In the genomic region with DNA sequence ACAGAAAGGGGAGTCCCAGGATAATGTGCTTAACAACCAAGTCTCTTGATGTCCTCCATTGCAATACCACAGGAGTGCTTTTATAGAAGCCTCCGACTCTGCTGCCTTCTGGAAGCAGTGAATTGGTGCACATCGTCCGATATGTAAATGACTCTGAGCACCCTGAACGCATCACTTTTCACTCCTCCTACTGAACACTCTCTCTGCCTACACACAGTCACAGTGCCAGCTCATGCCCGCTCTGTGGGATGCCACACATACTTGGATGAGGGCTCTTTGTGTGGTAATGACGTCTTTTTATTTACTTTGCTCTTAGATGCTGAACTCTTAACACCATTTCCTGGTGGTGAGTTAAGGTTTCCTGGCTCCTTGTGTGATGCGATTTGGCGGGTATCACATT, we compare ENCODE assay signal across 20 mouse cellular contexts. TPM values are rescaled to one million over a fixed set of nuclear protein-coding genes. Genes with fewer than 3 reads are reported as not detected.
DNase-seq lines count a peak whose midpoint lies in the region; ATAC-seq and TF ChIP-seq lines count a peak whose summit lies in the region.
"Had no signal": no experiment of that assay in that cellular context is flagged by ENCODE, and none has a peak within 500 bp of the region (broad histone marks: within the 10 kb centered on the region; RNA-seq: fewer than 3 reads in every experiment).

No protein-coding gene starts in this region.

- no peak for TF ChIP-seq CTCF in lung, embryonic 14.5 days (IDR thresholded peaks at IDR 0.05; ENCODE audit: low read depth)
- no peak for TF ChIP-seq CTCF in lung, adult 2 months (IDR thresholded peaks at IDR 0.05; ENCODE audit: insufficient read depth, low read length)

- no peak; the same call in 1 of the 2 replicates for ATAC-seq in lung, embryonic 14.5 days (ENCODE audit: insufficient read depth)
- ATAC-seq in inflammation-experienced regulatory T-cells, adult 6 months, result no peak
- ATAC-seq in hindbrain, embryonic 11.5 days (ENCODE audit: low FRiP score), result no peak

- no peaks in the 10 kb centered on the region for H3K27me3 ChIP-seq in lung, embryonic 14.5 days (ENCODE audit: insufficient read depth, low read length)
- H3K27me3 ChIP-seq in hindbrain, embryonic 11.5 days (ENCODE audit: control insufficient read depth, insufficient read depth, low read length), result no peaks in the 10 kb centered on the region
- H3K27me3 ChIP-seq: megakaryocyte, embryonic 14.5 days had no signal

- no peaks in the 10 kb centered on the region for H3K4me1 ChIP-seq in lung, embryonic 14.5 days (ENCODE audit: insufficient read depth)
- no peaks in the 10 kb centered on the region for H3K4me1 ChIP-seq in lung, adult 2 months (ENCODE audit: control insufficient read depth, insufficient read depth, low read length)
- no peaks in the 10 kb centered on the region for H3K4me1 ChIP-seq in hindbrain, embryonic 11.5 days (replicated peaks; ENCODE audit: control insufficient read depth, insufficient read depth, low read length)
- H3K4me1 ChIP-seq: megakaryocyte, embryonic 14.5 days had no signal

- H3K27ac ChIP-seq in lung, embryonic 14.5 days (ENCODE audit: low read depth), result no peak overlapping the region
- no peak overlapping the region for H3K27ac ChIP-seq in hindbrain, embryonic 11.5 days (ENCODE audit: low read depth, low read length)

- no peak overlapping the region for H3K4me3 ChIP-seq in lung, embryonic 14.5 days (ENCODE audit: low read depth, low read length)
- H3K4me3 ChIP-seq in lung, adult 2 months (replicated peaks; ENCODE audit: extremely low read depth, low read depth, low read length), result no peak overlapping the region
- no peak overlapping the region for H3K4me3 ChIP-seq in hindbrain, embryonic 11.5 days (ENCODE audit: low read depth, low read length)
- H3K4me3 ChIP-seq: megakaryocyte, embryonic 14.5 days had no signal

- no peak overlapping the region for H3K9ac ChIP-seq in lung, embryonic 14.5 days
- no peak overlapping the region for H3K9ac ChIP-seq in hindbrain, embryonic 11.5 days (ENCODE audit: low read depth, low read length)

- intact Hi-C loops in left cerebral cortex, postnatal 14 days (cut with DNase I), result no loop called here

- WGBS in lung, embryonic 14.5 days, result 60% methylated on average over 8 of the region's 8 CpGs
- 49% methylated on average over 8 of the region's 8 CpGs for WGBS in lung, adult 2 months
- WGBS in hindbrain, embryonic 11.5 days, result 78% methylated on average over 8 of the region's 8 CpGs

- no peak for TF ChIP-seq POLR2A in lung, adult 2 months (IDR thresholded peaks at IDR 0.05; ENCODE audit: borderline replicate concordance, extremely low read depth, low read depth, low read length)

- H3K36me3 ChIP-seq in lung, embryonic 14.5 days (ENCODE audit: insufficient read depth), result no peaks in the 10 kb centered on the region
- no peaks in the 10 kb centered on the region for H3K36me3 ChIP-seq in hindbrain, embryonic 11.5 days (ENCODE audit: control insufficient read depth, insufficient read depth, low read length)

- DNase-seq in lung, embryonic 14.5 days, result peak; percentile 35
- no peak for DNase-seq in lung, adult 2 months
- DNase-seq in frontal cortex, postnatal 14 days (ENCODE audit: low spot score in 2 of 2), result peak; percentile 8 to 16
- DNase-seq in left cerebral cortex, postnatal 14 days (ENCODE audit: low spot score in 2 of 2), result peak; percentile 24 to 52
- peak; percentile 51 to 75 for DNase-seq in right cerebral cortex, postnatal 36 days (ENCODE audit: low spot score in 2 of 2)
- DNase-seq in MN1 (ENCODE audit: low spot score), result no peak
- DNase-seq in hindbrain, embryonic 11.5 days (ENCODE audit: low spot score), result no peak
- DNase-seq: cerebellum, adult 9-11 months; heart, postnatal 14 days; kidney, postnatal 25 days; liver had no signal

- H3K4me2 ChIP-seq in lung, embryonic 14.5 days, result no peak overlapping the region
- no peak overlapping the region for H3K4me2 ChIP-seq in hindbrain, embryonic 11.5 days (replicated peaks; ENCODE audit: low read depth, low read length)

- no peaks in the 10 kb centered on the region for H3K9me3 ChIP-seq in lung, embryonic 14.5 days (ENCODE audit: low read depth, low read length)
- H3K9me3 ChIP-seq in hindbrain, embryonic 11.5 days (ENCODE audit: control insufficient read depth, low read length), result no peaks in the 10 kb centered on the region
- H3K9me3 ChIP-seq: megakaryocyte, embryonic 14.5 days had no signal

RNA-seq across cellular contexts. Expression of gene 5430419D17Rik, which starts 12.8 kb away (rescaled TPM):
- 0.04 TPM in 1 of 2 replicates, not detected in the other for polyA plus RNA-seq in lung, embryonic 14.5 days (2014; fragmentation: Nextera tagmentation; extraction: Ambion mirVana)
- polyA plus RNA-seq in lung, adult 2 months (2012; rRNA removed), result 0.03 and 0.11 TPM in 2 replicates
- total RNA-seq in left cerebral cortex, postnatal 14 days (2021), result not detected
- not detected for polyA plus RNA-seq in inflammation-experienced regulatory T-cells, adult 6 months (2017; shearing (Covaris generic))
- polyA plus RNA-seq in hindbrain, embryonic 11.5 days (2014; fragmentation: Nextera tagmentation; extraction: Ambion mirVana), result not detected in 2 replicates
- total RNA-seq: gastrocnemius, postnatal 4 days had no signal
- polyA plus RNA-seq: embryonic facial prominence, embryonic 11.5 days; forebrain, embryonic 11.5 days; neural tube, embryonic 11.5 days; urinary bladder, adult 2 months had no signal

RNA-seq across cellular contexts. Expression of gene 4933402N03Rik, which starts 40.9 kb away (rescaled TPM):
- not detected in 2 replicates for polyA plus RNA-seq in lung, embryonic 14.5 days (2014; fragmentation: Nextera tagmentation; extraction: Ambion mirVana)
- polyA plus RNA-seq in lung, adult 2 months (2012; rRNA removed), result not detected in 2 replicates
- not detected for total RNA-seq in left cerebral cortex, postnatal 14 days (2021)
- not detected for polyA plus RNA-seq in inflammation-experienced regulatory T-cells, adult 6 months (2017; shearing (Covaris generic))
- polyA plus RNA-seq in hindbrain, embryonic 11.5 days (2014; fragmentation: Nextera tagmentation; extraction: Ambion mirVana), result not detected in 2 replicates
- total RNA-seq: gastrocnemius, postnatal 4 days; heart, postnatal 14 days had no signal
- polyA plus RNA-seq: brain, embryonic 14.5 days; embryonic facial prominence, embryonic 11.5 days; forebrain, embryonic 11.5 days; neural tube, embryonic 11.5 days; stomach, embryonic 16.5 days; urinary bladder, adult 2 months had no signal

Comparison
In these comparisons a context has a peak if more than half of its experiments do, and no peak if none do; other contexts are left out.
1. DNase-seq: peak in lung, embryonic 14.5 days (single experiment), frontal cortex, postnatal 14 days (2 of 2), left cerebral cortex, postnatal 14 days (2 of 2) and right cerebral cortex, postnatal 36 days (2 of 2); none in lung, adult 2 months (single experiment), MN1 (single experiment) and hindbrain, embryonic 11.5 days (single experiment).